Comparison of ENCODE assay signal across 11 mouse cellular contexts in genomic region chr14:19969011-19969521, GRCm38 (mm10). TPM values are rescaled to one million over a fixed set of nuclear protein-coding genes. Genes with fewer than 3 reads are reported as not detected.
DNase-seq lines count a peak whose midpoint lies in the region; ATAC-seq and TF ChIP-seq lines count a peak whose summit lies in the region.
"Had no signal": no experiment of that assay in that cellular context is flagged by ENCODE, and none has a peak within 500 bp of the region (broad histone marks: within the 10 kb centered on the region; RNA-seq: fewer than 3 reads in every experiment).

No protein-coding gene starts in this region.

- no peak overlapping the region for H3K9ac ChIP-seq in liver, postnatal 0 days (replicated peaks)
- no peak overlapping the region for H3K9ac ChIP-seq in neural tube, embryonic 15.5 days (replicated peaks)

- DNase-seq in left cerebral cortex, adult 2 months (ENCODE audit: extremely low spot score in 1 of 2, low spot score in 2 of 2), result no peak
- DNase-seq in left cerebral cortex, postnatal 10 days (ENCODE audit: extremely low spot score in 1 of 2, low spot score in 2 of 2), result no peak
- DNase-seq in CD4-positive helper T cell, adult 2 months (ENCODE audit: low read depth, low spot score), result peak; percentile 46
- DNase-seq in T-cell, adult 2 months (ENCODE audit: low spot score), result peak; percentile 12
- DNase-seq in liver, postnatal 0 days, result no peak
- no peak for DNase-seq in left cerebral cortex, adult 9 months (ENCODE audit: low spot score in 2 of 2)
- DNase-seq in retina, embryonic 14.5 days (ENCODE audit: low spot score), result no peak
- DNase-seq: cerebellum, adult 11-12 months; kidney, postnatal 14 days had no signal

- TF ChIP-seq CTCF in left cerebral cortex, adult 2 months (IDR thresholded peaks at IDR 0.05), result peak; percentile 22
- TF ChIP-seq CTCF in liver, postnatal 0 days (IDR thresholded peaks at IDR 0.05; ENCODE audit: low read depth), result peak; percentile 31

- H3K4me3 ChIP-seq in left cerebral cortex, adult 2 months, result no peak overlapping the region
- H3K4me3 ChIP-seq in liver, postnatal 0 days (ENCODE audit: low read depth, low read length), result no peak overlapping the region
- no peak overlapping the region for H3K4me3 ChIP-seq in neural tube, embryonic 15.5 days (replicated peaks)
- H3K4me3 ChIP-seq: hindbrain, embryonic 10.5 days had no signal

- no peaks in the 10 kb centered on the region for H3K9me3 ChIP-seq in liver, postnatal 0 days (ENCODE audit: low read length)
- H3K9me3 ChIP-seq in neural tube, embryonic 15.5 days (replicated peaks), result no peaks in the 10 kb centered on the region
- H3K9me3 ChIP-seq: hindbrain, embryonic 10.5 days had no signal

- no peaks in the 10 kb centered on the region for H3K27me3 ChIP-seq in liver, postnatal 0 days (ENCODE audit: insufficient read depth, low read length)
- no peaks in the 10 kb centered on the region for H3K27me3 ChIP-seq in neural tube, embryonic 15.5 days (replicated peaks)

- no peaks in the 10 kb centered on the region for H3K36me3 ChIP-seq in liver, postnatal 0 days (replicated peaks; ENCODE audit: insufficient read depth, low read length)
- H3K36me3 ChIP-seq in neural tube, embryonic 15.5 days, result no peaks in the 10 kb centered on the region

- TF ChIP-seq EP300 in liver, postnatal 0 days (IDR thresholded peaks at IDR 0.05; ENCODE audit: low read depth), result no peak

- intact Hi-C loops in left cerebral cortex, adult 2 months (cut with DNase I), result no loop called here
- intact Hi-C loops in left cerebral cortex, postnatal 10 days (cut with DNase I), result no loop called here

- no peak overlapping the region for H3K27ac ChIP-seq in left cerebral cortex, adult 2 months
- H3K27ac ChIP-seq in liver, postnatal 0 days (ENCODE audit: low read depth), result peak overlapping the region; percentile 82
- no peak overlapping the region for H3K27ac ChIP-seq in neural tube, embryonic 15.5 days (replicated peaks)
- H3K27ac ChIP-seq: hindbrain, embryonic 10.5 days had no signal

- ATAC-seq in liver, postnatal 0 days, result no peak
- no peak for ATAC-seq in neural tube, embryonic 15.5 days (ENCODE audit: low FRiP score)

- WGBS in liver, postnatal 0 days (ENCODE audit: insufficient replicate concordance), result 27% methylated on average over 5 of the region's 5 CpGs
- WGBS in neural tube, embryonic 15.5 days, result 58% methylated on average over 5 of the region's 5 CpGs

- peak overlapping the region; percentile 57 for H3K4me2 ChIP-seq in liver, postnatal 0 days (ENCODE audit: low read depth, low read length)
- no peak overlapping the region for H3K4me2 ChIP-seq in neural tube, embryonic 15.5 days

- H3K4me1 ChIP-seq in liver, postnatal 0 days (ENCODE audit: insufficient read depth), result peaks cover 9% of the 10 kb centered on the region
- peaks cover 64% of the 10 kb centered on the region for H3K4me1 ChIP-seq in neural tube, embryonic 15.5 days

RNA-seq across cellular contexts. Expression of gene Gng2, which starts 8.4 kb away (rescaled TPM):
- 100 to 1,000 TPM; 195 to 206 TPM for total RNA-seq in left cerebral cortex, adult 2 months (2021)
- total RNA-seq in left cerebral cortex, postnatal 10 days (2021), result 100 to 1,000 TPM; 521 to 543 TPM
- polyA plus RNA-seq in liver, postnatal 0 days (2015; fragmentation: Nextera tagmentation; extraction: Ambion mirVana), result 6.2 and 8.3 TPM in 2 replicates
- 294 and 351 TPM in 2 replicates for polyA plus RNA-seq in neural tube, embryonic 15.5 days (2015; fragmentation: Nextera tagmentation; extraction: Ambion mirVana)

Comparison
In these comparisons a context has a peak if more than half of its experiments do, and no peak if none do; other contexts are left out.
1. DNase-seq: peak in CD4-positive helper T cell, adult 2 months (single experiment) and T-cell, adult 2 months (single experiment); none in left cerebral cortex, adult 2 months (0 of 2), left cerebral cortex, postnatal 10 days (0 of 2), liver, postnatal 0 days (single experiment), left cerebral cortex, adult 9 months (0 of 2) and retina, embryonic 14.5 days (single experiment).